Mouse (Mus musculus) embryonic facial prominence, embryonic 11.5 days (tissue): ENCODE data around the gene Ascc1. TPM values are rescaled to one million over a fixed set of nuclear protein-coding genes. Genes with fewer than 3 reads are reported as not detected.

ENCODE experiments used
- ATAC-seq: fragments of 200-750 bp; cut with Nextera tagmentation; replicated peaks from 2 replicates; pipeline ENCODE4 v1.8.0; 2017; ENCODE audit warnings: low read depth; ENCODE audit not compliant: insufficient number of reproducible peaks, low FRiP score, low TSS enrichment
- DNase-seq: peaks from one replicate; pipeline ENCODE4 v3.0.0-alpha.2; 2015; ENCODE audit warnings: low spot score
- H3K27ac ChIP-seq: fragments of 300-500 bp; sonication (generic); replicated peaks from 2 replicates; pipeline ENCODE4 v1.5.1; 2014; ENCODE audit warnings: mild to moderate bottlenecking, low read depth, low read length, control low read depth
- H3K27me3 ChIP-seq: fragments of 300-500 bp; sonication (generic); 2 replicates; pipeline ENCODE4 v1.6.1; 2014; ENCODE audit warnings: mild to moderate bottlenecking, low read length, moderate library complexity, mixed read lengths; ENCODE audit not compliant: control insufficient read depth, insufficient read depth
- H3K36me3 ChIP-seq: fragments of 300-500 bp; sonication (generic); replicated peaks from 2 replicates; pipeline ENCODE4 v1.6.1; 2014; ENCODE audit warnings: low read depth, mild to moderate bottlenecking, low read length, moderate library complexity, mixed read lengths; ENCODE audit not compliant: control insufficient read depth, insufficient read depth
- H3K4me1 ChIP-seq: fragments of 300-500 bp; sonication (generic); 2 replicates; pipeline ENCODE4 v1.6.1; 2014; ENCODE audit warnings: low read length, mixed read lengths; ENCODE audit not compliant: control insufficient read depth, insufficient read depth
- H3K4me2 ChIP-seq: fragments of 300-500 bp; sonication (generic); 2 replicates; pipeline ENCODE4 v1.6.1; 2014; ENCODE audit warnings: low read depth, mild to moderate bottlenecking, control low read depth, low read length, moderate library complexity
- H3K4me3 ChIP-seq: fragments of 300-500 bp; sonication (generic); 2 replicates; pipeline ENCODE4 v1.5.1; 2014; ENCODE audit warnings: low read depth, low read length, control low read depth
- H3K9ac ChIP-seq: fragments of 300-500 bp; sonication (generic); replicated peaks from 2 replicates; pipeline ENCODE4 v1.6.1; 2014; ENCODE audit warnings: mild to moderate bottlenecking, control low read depth, low read length
- H3K9me3 ChIP-seq: fragments of 300-500 bp; sonication (generic); replicated peaks from 2 replicates; pipeline ENCODE4 v1.6.1; 2016; ENCODE audit warnings: mild to moderate bottlenecking, low read length, inconsistent platforms, mixed read lengths; ENCODE audit not compliant: control insufficient read depth
- WGBS: fragments of 180-500 bp; shearing (Covaris S2); extraction: QIAGEN DNeasy Blood & Tissue Kit; methylation state at CpG from one replicate; pipeline ENCODE4 v1.1.7; 2014; 5-methylcytosine and 5-hydroxymethylcytosine counted together
- polyA plus RNA-seq: library from polyadenylated mRNA; unstranded; fragments of >200 nt; fragmentation: Nextera tagmentation; extraction: Ambion mirVana; gene quantifications from 2 replicates; pipeline ENCODE4 v1.2.1, GENCODE M21; 2014

Gene Ascc1
- polyA plus RNA-seq, 1 experiment from 2014 or later, result 48.7 TPM

DNA sequence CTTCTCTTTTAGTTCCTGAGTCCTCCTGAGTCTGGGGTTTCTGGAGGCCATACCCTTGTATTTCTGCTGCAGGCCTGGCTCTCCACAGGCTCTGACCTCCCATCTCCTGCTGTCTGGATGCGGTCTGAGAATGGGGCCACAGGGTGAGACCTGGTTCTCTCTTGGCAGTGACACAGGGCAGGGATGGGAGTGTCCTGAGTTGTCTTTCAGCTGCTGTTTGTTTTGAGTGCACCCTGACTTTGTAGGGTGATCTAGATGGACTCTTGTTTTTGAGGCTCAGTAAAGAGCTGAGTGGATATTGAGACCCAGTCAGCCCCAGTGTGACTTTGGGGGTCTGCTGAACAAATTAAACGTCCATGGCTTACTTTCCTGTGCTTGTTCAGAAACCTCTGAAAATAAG lies 24.2 kb upstream of the Ascc1 start:
- Histone ChIP-seq H3K9ac (no peak overlapping the region), H3K4me1 (no peaks in the 10 kb centered on the region; the same call in 1 of the 2 replicates), H3K4me3 (no peak overlapping the region), H3K9me3 (no peaks in the 10 kb centered on the region), H3K27me3 (no peaks in the 10 kb centered on the region), H3K36me3 (no peaks in the 10 kb centered on the region), H3K4me2 (no peak overlapping the region), H3K27ac (no peak overlapping the region)
- DNase-seq, result no peak
- no peak for ATAC-seq
- 71% methylated on average over 2 of the region's 2 CpGs for WGBS

DNA sequence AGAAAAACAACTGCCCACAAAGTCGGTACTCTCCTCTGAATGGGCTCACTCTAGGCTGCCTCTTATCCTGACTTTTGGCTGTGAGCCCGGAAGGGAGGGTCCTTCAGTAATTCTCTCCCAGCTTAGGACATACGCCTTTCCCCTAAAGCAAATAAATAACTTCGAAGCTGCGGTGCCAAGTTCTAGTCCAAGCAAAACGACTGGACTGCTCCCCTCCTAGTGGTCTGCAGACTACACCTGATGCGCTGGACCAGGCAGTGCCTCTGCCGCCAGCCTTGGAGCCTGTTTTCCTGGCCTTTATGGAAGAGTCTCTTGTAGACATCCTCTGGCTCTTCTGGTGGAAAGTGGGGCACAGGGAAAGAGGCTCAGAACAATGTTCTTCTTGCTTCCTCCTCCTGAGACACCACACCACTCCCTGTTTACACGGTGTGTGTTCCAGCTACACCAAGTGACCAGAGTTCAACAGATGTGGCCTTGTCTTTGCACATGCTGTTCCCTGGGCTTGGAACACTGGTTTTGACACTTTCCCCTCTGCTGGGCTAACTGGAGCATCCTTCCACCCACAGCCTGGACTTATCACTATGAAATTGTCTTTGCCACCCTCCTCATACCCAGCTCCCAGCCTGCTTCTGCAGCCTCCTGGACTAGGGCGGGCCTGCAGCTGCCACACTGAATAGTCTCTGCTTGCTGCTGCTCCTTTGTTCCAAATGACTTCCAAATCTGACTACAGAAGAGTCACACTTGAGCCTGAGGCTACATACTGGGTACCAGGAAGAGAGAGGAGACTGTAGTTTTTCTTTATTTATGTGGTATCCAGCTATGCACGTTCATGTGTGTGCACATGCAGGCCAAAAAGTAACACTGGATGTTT lies 23.5 kb upstream of the Ascc1 start:
- Histone ChIP-seq H3K27me3 (no peaks in the 10 kb centered on the region), H3K4me1 (no peaks in the 10 kb centered on the region; the same call in 1 of the 2 replicates), H3K9ac (no peak overlapping the region), H3K4me2 (no peak overlapping the region), H3K36me3 (no peaks in the 10 kb centered on the region), H3K27ac (no peak overlapping the region), H3K4me3 (no peak overlapping the region), H3K9me3 (no peaks in the 10 kb centered on the region)
- DNase-seq (no peak), ATAC-seq (no peak)
- 60% methylated on average over 11 of the region's 11 CpGs for WGBS

DNA sequence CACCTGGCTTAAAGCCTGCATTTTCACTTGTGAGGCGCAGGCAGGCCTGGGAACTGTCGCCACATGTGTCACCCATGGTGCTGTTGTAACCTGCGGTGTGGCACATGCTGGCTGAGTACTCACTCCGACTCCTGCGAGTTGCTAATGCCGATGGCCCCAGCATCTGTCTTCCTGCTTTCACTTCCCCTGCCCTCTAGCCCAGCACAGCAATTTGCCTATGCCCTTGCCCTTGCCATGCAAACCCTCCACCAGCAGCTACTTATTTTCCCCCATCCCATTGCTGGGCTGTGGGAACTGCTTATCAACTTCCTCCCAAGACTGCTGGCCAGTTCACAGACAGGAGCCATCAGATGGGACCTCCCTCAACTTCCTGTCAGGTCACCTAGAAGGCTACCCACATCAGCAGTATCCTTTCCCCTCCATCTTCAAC lies 21.8 kb upstream of the Ascc1 start:
- no peak for DNase-seq
- Histone ChIP-seq H3K4me1 (no peaks in the 10 kb centered on the region), H3K4me2 (no peak overlapping the region), H3K36me3 (no peaks in the 10 kb centered on the region), H3K9me3 (no peaks in the 10 kb centered on the region), H3K9ac (no peak overlapping the region), H3K4me3 (no peak overlapping the region), H3K27me3 (no peaks in the 10 kb centered on the region), H3K27ac (no peak overlapping the region)
- ATAC-seq, result no peak
- 85% methylated on average over 6 of the region's 6 CpGs for WGBS

DNA sequence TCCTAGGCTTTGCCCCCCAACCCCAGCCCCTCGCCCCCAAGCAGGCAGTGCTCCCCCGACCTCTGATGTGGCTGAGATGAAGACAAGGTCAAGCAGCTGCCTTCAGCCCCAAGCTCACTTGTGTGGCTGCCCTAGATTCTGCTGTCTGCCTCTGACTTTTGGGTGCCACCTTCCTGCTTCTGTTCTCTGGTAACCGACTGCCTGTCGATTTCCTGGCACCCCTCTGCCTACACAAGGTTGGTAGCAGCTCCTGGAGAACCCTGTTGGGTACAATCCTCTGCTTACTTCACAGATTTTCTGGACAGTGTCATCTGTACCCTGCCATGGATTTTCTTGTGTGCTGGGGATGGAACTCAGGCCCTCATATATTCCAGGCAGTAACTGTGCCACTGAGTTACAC lies 21.3 kb upstream of the Ascc1 start:
- H3K4me3 ChIP-seq, result no peak overlapping the region
- ATAC-seq (no peak), DNase-seq (no peak)
- 70% methylated on average over 4 of the region's 4 CpGs for WGBS
- no peaks in the 10 kb centered on the region for H3K36me3 ChIP-seq
- H3K27me3 ChIP-seq, result no peaks in the 10 kb centered on the region
- H3K4me1 ChIP-seq, result no peaks in the 10 kb centered on the region
- H3K4me2 ChIP-seq, result no peak overlapping the region
- H3K9me3 ChIP-seq, result no peaks in the 10 kb centered on the region
- no peak overlapping the region for H3K27ac ChIP-seq
- no peak overlapping the region for H3K9ac ChIP-seq

DNA sequence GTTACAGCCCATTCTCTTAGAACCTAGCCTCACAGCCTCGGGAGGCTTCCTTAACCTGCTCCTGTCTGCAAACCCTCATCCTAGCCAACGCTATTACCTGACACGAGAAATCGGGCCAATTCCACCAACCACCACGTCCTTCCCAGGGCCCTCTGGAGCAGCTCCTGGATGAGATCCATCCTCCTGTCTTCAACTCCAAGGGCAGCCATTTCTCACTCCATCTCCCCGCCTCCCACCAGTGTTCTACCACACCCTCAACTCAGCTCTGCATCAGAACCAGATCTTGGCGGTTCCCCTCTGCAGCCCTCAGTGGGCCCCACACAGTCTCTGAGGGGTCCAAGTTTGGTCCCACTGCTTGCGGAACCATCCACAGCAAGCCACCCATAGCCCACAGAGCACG lies 20.8 kb upstream of the Ascc1 start:
- no peak overlapping the region for H3K27ac ChIP-seq
- no peak overlapping the region for H3K9ac ChIP-seq
- no peaks in the 10 kb centered on the region for H3K27me3 ChIP-seq
- no peak overlapping the region for H3K4me2 ChIP-seq
- DNase-seq, result no peak
- no peaks in the 10 kb centered on the region for H3K36me3 ChIP-seq
- 93% methylated on average over 9 of the region's 9 CpGs for WGBS
- no peak for ATAC-seq
- no peaks in the 10 kb centered on the region for H3K4me1 ChIP-seq
- no peaks in the 10 kb centered on the region for H3K9me3 ChIP-seq
- H3K4me3 ChIP-seq, result no peak overlapping the region

DNA sequence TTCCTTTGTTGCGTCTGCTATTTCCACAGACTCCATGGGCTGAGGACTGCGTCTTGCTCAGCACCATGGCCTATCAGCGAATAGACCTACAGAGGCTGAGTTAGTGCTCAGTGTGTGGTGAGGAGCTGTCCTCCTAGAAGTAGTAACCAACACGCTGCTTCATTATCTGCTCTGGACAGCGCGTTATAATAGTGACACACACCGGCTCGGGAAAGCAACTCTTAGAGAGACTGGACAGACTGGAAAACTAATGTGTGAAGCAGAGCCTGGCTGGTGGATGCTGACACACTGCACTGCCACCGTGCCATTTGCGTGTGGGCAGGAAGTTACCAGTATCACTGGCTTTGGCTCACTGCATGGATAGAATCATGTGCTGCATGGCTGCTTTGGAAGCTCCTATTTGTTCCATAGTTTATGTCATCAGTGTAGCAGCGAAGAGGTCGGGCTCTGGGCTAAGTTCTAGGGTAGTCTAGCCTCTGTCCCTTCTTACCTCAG lies 20.2 kb upstream of the Ascc1 start:
- Histone ChIP-seq H3K4me3 (no peak overlapping the region), H3K36me3 (no peaks in the 10 kb centered on the region), H3K9me3 (no peaks in the 10 kb centered on the region), H3K4me2 (no peak overlapping the region), H3K4me1 (no peaks in the 10 kb centered on the region), H3K9ac (no peak overlapping the region), H3K27ac (no peak overlapping the region), H3K27me3 (no peaks in the 10 kb centered on the region)
- DNase-seq, result no peak
- no peak for ATAC-seq
- WGBS, result 89% methylated on average over 12 of the region's 12 CpGs

DNA sequence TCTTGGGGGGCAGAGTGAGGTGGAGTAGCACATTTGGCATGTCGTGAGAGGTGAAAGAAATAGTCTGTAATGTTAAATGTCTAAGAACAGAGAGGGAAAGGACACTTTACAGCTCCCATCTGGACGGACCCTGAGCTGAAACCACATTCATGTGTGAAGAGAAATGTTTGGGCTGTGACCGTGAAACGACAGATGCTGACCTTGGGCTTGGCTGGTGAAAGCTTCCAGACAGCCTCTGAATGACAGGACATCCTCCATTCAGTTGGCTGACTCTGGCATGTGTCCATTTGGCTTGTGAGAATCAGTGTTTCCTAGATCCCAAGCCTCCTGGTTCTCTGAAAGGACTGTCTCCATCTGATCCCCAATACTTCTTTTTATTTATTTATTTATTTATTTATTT lies 14.6 kb upstream of the Ascc1 start:
- DNase-seq, result no peak
- Histone ChIP-seq H3K27me3 (no peaks in the 10 kb centered on the region; the same call in 1 of the 2 replicates), H3K9ac (no peak overlapping the region), H3K4me2 (no peak overlapping the region), H3K9me3 (no peaks in the 10 kb centered on the region), H3K4me1 (no peaks in the 10 kb centered on the region), H3K4me3 (no peak overlapping the region), H3K27ac (no peak overlapping the region), H3K36me3 (peaks cover 9% of the 10 kb centered on the region)
- 83% methylated on average over 4 of the region's 4 CpGs for WGBS
- ATAC-seq, result no peak

DNA sequence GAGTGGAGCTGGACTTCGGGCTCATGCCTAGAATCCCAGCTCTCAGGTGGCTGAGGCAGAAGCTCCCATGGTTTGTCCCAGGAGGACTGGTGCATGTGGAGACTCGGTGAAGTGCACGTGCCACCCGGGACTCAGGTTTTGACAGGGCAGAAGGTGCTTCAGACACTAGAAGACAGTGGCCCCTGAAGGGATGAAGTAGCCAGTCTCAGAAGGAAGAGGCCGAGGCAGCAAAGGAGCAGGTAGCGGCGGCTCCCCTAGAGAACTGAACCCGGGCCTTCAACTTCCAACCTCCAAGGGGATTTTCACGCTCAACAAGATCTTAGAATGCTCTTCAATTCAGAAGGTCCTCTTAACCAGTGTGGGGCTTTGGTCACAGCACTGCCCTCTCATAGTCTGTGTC lies 12.2 kb upstream of the Ascc1 start:
- H3K4me3 ChIP-seq, result no peak overlapping the region
- H3K4me2 ChIP-seq, result no peak overlapping the region
- no peaks in the 10 kb centered on the region for H3K9me3 ChIP-seq
- ATAC-seq (no peak), DNase-seq (no peak)
- no peak overlapping the region for H3K9ac ChIP-seq
- H3K27ac ChIP-seq, result no peak overlapping the region
- peaks cover 9% of the 10 kb centered on the region for H3K36me3 ChIP-seq
- 96% methylated on average over 9 of the region's 9 CpGs for WGBS
- no peaks in the 10 kb centered on the region; the same call in 1 of the 2 replicates for H3K27me3 ChIP-seq
- H3K4me1 ChIP-seq, result no peaks in the 10 kb centered on the region
